Mouse (Mus musculus) brain, embryonic 14.5 days (tissue): Measurements from ENCODE around the gene Rreb1.

Experiments
- CTCF ChIP-seq: fragments of 200-500 bp; IDR thresholded peaks from 2 replicates; pipeline ENCODE4 v1.5.1; 2012; ENCODE audit warnings: inconsistent platforms, mild to moderate bottlenecking, moderate library complexity, borderline replicate concordance; ENCODE audit not compliant: insufficient read depth, insufficient read length; ENCODE audit errors: extremely low read depth
- POLR2A ChIP-seq: fragments of 200-500 bp; IDR thresholded peaks from 2 replicates; pipeline ENCODE4 v1.6.1; 2012; ENCODE audit warnings: mild to moderate bottlenecking, inconsistent platforms, borderline replicate concordance; ENCODE audit not compliant: poor library complexity, insufficient read depth, insufficient read length, severe bottlenecking; ENCODE audit errors: extremely low read depth

- TF ChIP-seq CTCF (no peak), POLR2A (no peak)
These were observed 141.6 kb downstream of the Rreb1 start for GRCm38 (mm10) chr13:37919711-37920277.
